Mouse (Mus musculus): ENCODE results near the gene Tmem216.

The Tmem216 gene

DNA sequence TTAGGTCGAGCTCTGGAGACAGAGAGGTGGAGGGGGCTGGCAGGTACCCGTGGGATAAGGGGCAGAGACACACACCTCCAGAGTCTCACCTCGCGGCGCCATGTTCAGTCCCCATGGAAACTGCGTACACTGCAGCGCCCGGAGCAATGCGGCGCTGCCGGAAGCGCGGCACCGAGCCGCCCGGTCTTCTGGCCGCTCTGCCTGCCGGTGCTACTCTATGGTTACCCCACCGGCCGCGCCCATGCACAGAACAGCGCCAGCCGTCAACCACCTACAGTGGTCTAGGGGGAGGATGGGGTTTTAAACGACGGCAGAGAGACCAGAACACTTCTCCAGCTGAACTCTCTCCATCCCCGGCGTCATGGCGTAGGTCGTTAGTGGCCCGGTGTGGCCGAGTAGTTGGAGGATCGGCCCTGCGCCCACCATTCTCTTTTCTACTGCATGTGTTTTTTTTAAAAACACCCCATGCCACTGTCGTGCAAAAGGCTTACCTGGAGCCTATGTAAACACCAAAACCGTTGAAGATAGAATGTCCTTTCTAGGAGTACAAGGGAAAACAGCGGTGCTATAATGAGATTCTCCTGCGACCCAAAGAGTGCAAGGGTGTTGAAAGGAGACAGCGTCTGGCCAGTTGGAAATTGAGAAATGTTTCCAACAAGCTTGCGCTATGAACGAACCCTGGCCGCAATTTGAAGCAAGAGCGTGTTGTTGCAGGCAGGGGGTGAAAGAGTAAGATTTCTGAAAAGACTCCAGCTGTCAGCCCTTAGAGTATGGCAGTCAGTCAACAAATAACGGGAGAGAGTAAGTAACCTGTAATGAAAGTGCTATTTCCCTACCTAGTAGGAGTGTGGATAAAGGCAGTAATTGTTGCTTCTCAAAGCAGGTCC lies at the start of gene Tmem216:
Gene Tmem216, minus strand, starts transcription at position 615 of the 887 bp plus-strand sequence.
- in situ Hi-C loops (cut with MboI; ENCODE audit: unreplicated experiment in 2 of 2): no loop called here

DNA sequence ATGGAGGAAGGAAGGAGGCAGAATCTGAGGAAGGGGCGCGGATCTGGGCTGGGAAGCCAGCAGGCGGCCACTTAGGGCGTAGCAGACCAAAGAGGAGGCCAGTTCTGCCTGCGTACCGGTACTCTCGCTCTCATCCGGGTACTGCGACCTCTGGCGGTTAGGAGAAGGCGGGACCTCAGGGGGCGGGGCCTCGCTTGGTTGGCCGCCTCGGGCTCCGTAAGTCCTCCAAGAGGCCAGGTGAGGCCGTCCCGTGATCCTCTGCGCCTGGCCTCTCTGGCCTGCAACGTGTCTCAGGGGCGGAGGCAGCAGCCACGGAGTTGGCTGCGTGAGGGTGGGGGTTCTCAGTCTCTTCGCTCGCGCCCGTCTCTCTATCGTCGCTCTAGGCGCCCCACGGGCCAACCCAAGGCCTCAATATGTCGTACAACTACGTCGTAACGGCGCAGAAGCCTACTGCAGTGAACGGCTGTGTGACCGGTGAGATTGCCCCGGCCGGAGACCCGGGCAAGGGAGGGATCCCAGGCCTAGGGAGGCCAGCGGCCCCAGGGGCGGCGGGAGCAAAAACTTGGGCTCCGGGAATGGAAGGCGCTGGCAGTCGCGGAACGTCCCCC lies 49.4 kb upstream of the Tmem216 start, which contains the start of the genes Ddb1 and Tkfc:
Gene Ddb1, plus strand, starts transcription at position 35 of the 608 bp plus-strand sequence.
Gene Tkfc, minus strand, starts transcription at position 362 of the 608 bp plus-strand sequence.
- in situ Hi-C loops (cut with MboI; ENCODE audit: unreplicated experiment in 2 of 2): loop anchor here (5.0 to 25.0 kb wide), 4 partner anchors 53 to 1332 kb away; no protein-coding TSS in a partner anchor

DNA sequence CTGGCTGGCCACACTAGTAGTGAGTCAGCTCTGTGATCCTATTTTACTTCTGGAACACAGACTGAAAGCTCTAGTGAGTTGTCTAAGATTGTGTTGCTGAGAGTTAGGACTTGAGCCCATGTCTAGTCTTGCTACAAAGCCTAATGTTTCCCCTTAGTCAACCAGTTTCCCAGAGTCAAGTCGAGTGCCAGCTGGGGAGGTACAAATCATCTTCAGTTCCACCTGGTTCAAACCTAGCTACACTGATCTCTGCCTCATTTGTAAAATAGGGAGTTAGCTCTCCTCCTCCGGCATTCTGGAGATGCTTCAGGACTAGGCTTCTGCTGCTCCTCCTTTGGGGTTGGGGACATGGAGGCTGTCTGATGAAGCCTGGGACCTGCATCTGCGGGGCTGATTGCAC lies 48.5 kb upstream of the Tmem216 start:
- in situ Hi-C loops (cut with MboI; ENCODE audit: unreplicated experiment in 2 of 2): loop anchor here in 1 of 2 experiments (10.0 to 25.0 kb wide), 3 partner anchors 92 to 1333 kb away; no protein-coding TSS in a partner anchor

DNA sequence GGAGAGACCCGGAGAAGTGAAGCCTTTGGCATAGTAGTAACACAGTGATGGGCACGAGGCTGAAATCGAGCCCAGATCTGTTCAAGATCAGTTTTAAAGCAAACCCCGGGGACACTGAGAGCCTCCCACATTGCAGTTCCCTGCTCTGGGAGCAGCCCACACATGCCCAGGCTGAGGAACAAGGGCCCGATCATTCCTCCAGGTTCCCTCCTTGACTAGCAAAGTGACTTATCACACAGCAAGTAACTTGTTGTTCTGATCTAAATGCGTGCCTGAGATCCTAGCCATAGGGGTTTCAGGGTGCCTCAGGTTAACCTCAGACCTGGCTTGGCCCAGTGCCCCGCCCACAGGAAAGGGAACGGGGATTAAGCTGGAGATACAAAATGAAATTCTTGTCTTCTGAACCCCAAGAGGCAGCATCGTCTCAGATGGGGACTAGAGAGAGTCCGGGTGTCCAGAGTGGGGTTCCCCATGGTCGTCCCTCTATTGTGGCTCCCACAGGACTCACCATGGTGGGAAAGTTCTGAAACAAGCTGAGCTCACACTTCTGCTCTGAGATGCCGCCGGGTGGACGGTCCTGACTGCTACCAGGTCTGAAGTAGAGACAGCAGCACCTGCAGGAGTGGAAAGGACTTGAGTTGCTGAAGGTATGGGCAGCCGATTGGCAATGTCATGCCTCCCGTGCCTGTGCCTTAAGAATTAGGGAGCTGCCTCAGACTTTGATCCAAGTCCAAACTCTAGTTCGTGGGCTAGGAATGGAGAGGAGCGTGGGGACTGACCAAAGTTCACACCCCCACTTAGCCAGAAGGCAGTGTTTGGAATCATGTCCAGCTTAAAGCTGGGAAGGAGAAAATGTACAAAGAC lies 47.9 kb upstream of the Tmem216 start:
- in situ Hi-C loops (cut with MboI; ENCODE audit: unreplicated experiment in 2 of 2): loop anchor here in 1 of 2 experiments (10.0 to 25.0 kb wide), 3 partner anchors 92 to 1333 kb away; no protein-coding TSS in a partner anchor

DNA sequence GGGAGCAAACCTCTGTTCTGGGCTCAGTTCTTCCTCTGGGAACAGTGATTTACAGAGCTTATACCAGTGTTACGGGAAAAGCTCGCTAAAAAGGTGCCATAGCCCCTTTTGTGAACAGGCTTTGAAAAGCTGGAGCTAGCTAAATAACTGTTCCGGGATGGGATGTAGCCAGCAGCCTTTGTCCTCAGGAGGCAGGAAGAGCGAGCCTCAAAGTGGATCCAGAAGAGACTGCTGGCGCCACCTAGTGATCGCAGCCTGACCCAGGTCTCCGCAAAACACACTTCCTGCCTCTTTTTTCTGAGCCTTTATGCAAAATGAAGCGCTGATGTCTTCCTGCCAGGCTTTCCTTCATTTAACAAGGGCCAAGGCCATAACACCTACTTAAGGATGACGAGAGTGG lies 46.7 kb upstream of the Tmem216 start:
- in situ Hi-C loops (cut with MboI; ENCODE audit: unreplicated experiment in 2 of 2): loop anchor here in 1 of 2 experiments (10.0 to 25.0 kb wide), 3 partner anchors 90 to 1335 kb away; no protein-coding TSS in a partner anchor

DNA sequence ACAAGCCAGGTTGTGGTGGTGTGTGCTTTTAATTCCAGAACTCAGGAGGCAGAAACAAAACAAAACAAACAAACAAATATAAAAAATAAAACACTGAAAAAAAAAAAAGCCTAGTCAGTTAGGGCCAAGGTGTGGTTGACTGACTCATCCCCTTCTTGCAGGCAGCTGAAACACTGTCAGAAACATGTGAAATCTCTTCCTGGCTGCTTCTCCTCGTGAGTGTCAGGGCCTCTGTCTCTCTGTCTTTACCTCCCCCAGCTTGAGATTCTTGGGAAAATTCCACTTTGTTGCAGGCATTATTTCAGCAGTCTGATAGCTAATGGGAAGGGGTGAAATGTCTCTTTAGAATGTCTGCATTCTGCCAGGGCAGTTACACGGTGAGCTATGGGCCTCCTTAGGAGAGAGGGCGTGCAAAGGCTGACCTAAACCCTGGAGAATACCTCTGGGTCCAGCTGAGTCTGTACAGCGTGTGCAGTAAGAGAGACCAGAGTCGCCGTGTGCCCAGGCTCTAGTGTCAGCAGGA lies 46.3 kb upstream of the Tmem216 start:
- in situ Hi-C loops (cut with MboI; ENCODE audit: unreplicated experiment in 2 of 2): loop anchor here in 1 of 2 experiments (10.0 to 25.0 kb wide), 3 partner anchors 90 to 1335 kb away; no protein-coding TSS in a partner anchor

DNA sequence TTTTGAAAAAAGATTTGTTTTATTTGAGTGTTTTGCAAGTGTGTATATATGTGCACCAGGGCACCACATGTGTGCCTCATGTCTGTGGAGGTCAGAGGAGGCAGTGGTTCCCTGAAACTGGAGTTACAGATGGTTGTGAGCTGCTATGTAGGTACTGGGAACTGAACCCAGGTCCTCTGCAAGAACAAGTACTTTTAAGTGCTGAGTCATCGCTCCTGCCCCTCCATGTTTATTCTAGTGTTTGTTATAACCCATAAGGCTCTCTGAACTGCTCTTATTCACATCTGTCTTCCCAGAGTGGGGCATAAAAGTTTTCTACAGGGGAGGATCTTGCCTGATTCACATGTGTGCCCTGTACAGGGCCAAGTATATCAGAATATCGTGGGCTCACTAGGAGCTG lies 43.6 kb upstream of the Tmem216 start:
- in situ Hi-C loops (cut with MboI; ENCODE audit: unreplicated experiment in 2 of 2): loop anchor here (10.0 to 25.0 kb wide), 5 partner anchors 87 to 1338 kb away; no protein-coding TSS in a partner anchor

DNA sequence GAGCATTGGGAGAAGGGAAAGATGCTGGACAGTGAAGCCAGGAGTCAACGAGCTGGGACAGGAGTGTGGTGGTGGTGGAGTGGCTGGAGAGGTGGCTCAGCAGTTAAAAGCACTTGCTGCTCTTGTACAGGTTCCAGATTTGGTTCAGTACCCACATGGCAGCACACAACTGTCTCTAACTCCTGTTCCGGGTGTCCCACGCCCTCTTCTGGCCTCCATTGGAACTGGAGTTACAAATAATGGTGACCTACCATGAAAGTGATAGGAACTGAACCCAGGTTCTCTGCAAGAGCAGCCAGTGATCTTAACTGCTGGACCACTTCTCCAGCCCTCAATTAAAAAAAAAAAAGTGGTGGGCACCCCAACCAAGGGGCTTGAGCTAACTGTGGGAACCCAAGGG lies 42.1 kb upstream of the Tmem216 start:
- in situ Hi-C loops (cut with MboI; ENCODE audit: unreplicated experiment in 2 of 2): loop anchor here (25.0 kb wide), 2 partner anchors 636 to 661 kb away; no protein-coding TSS in a partner anchor

DNA sequence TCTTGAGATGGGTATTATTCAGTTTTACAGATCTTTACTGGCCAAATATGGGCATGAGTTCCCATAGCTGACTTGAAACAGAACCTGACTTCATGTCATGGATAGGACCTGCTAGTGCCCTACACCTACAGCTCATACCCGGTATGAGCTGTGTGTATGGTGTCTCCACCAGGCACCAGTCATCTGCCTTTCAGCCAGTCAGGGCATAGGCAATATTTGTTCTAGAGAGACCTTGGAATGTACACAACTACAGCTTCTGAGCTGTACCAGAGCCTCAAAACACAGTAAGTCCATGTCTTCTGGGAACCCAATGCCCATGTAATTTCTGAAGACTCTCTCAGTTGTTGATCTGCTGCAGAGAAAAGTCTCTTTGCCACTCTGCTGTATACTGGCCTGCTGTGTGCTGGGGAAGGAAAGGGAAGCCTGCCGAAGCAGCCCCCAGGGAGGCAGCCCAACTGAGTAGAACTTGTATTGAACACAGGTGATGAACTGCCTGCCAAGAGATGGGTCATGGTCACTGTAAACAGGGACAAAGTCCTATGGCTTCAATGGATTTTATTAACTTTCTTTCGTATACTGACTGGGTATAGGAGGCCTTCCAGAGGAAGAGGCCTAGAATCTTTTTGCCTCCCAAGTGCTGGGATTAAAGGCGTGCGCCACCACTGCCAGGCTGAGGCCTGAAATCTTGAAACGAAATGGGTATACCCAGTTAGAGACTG lies 35.8 kb upstream of the Tmem216 start:
- in situ Hi-C loops (cut with MboI; ENCODE audit: unreplicated experiment in 2 of 2): loop anchor here (25.0 kb wide), 2 partner anchors 630 to 655 kb away; no protein-coding TSS in a partner anchor

DNA sequence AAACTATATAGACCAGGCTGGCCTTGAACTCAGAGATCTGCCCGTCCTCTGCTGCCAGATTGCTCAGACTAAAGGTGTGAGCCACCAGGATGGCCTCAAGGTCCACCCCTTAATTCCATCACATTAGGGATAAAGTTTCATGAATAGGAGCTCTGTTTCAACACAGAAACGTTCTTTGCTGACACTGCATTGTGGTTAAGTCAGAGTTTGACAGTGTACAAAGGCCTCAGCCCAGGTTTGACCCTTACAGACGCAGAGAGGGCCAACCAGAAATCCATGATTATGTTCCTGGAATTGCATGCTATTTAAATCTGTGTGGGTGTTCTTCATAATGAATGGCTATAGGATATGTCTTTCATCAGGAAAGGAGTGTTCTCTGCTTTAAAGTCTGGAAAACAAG lies 34.3 kb upstream of the Tmem216 start:
- in situ Hi-C loops (cut with MboI; ENCODE audit: unreplicated experiment in 2 of 2): loop anchor here (25.0 kb wide), 2 partner anchors 628 to 653 kb away; no protein-coding TSS in a partner anchor

DNA sequence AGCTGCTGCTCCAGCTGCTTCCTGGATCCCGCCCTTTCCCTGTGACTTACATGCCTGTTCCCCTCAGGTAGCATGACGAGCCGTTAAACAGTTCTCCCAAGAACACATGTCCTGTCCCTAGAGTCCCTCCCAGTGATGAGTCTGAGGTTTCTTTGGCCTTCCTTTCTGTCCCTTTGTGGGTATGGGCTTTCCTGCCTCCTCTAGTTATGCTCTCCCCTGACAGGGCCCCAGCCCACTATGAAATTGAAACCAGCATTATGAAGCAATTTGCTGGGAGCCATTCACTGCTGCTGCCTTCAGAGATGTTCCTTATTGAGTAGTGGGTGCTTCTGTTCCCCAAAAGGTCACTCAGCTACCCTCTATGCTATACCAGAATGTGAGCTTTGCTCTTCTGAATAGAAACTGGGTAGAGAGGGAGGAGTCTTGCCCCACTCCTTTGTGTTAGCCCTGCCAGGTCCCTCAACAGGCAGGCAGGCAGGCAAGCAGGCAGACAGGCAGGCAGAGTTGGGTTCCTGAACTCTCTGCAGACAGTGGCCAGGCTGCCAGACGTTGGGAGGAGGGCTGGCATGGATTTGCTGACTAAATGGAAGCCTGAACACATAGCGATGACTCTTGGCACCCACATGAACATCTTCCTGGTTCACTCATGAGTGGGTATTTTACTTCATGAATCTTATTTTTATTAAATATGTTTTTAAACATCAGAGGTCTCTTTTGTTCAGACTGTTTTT lies 33.3 kb upstream of the Tmem216 start:
- in situ Hi-C loops (cut with MboI; ENCODE audit: unreplicated experiment in 2 of 2): loop anchor here (25.0 kb wide), 2 partner anchors 627 to 652 kb away; no protein-coding TSS in a partner anchor

DNA sequence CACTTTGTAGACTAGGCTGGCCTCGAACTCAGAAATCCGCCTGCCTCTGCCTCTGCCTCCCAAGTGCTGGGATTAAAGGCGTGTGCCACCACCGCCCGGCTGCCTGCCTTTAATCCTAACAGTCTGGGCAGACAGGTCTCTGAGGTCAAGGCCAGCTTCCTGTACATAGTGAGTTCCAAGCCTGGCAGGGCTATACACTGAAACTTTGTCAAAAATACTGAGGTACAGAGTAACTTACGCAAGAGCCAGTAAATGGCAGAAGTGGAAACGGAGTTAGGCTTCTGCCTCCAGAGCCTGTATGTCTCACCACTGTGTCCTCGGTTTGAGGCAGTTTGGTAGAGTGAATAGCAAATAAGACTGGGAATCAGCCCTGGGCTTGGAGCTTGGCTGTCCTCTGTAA lies 31.2 kb upstream of the Tmem216 start:
- in situ Hi-C loops (cut with MboI; ENCODE audit: unreplicated experiment in 2 of 2): loop anchor here (25.0 kb wide), 2 partner anchors 625 to 650 kb away; no protein-coding TSS in a partner anchor

DNA sequence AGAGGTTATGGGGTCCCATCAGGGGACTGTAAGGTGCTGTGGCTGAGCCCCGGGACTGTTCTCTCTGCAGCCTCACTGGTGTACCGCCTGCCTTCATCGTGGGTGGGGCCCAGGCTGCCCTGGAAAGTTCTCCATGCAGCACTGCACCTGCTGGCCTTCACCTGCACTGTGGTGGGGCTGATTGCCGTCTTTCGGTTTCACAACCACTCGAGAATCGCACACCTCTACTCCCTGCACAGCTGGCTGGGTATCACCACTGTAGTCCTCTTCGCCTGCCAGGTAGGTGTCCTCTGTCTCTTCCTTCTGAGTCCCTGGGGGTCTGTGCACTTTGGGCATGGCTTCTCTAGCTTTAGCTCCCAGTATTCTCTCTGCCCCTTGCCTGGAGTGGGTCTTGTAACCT lies 29.1 kb upstream of the Tmem216 start:
- in situ Hi-C loops (cut with MboI; ENCODE audit: unreplicated experiment in 2 of 2): loop anchor here (25.0 kb wide), 2 partner anchors 623 to 648 kb away; no protein-coding TSS in a partner anchor

DNA sequence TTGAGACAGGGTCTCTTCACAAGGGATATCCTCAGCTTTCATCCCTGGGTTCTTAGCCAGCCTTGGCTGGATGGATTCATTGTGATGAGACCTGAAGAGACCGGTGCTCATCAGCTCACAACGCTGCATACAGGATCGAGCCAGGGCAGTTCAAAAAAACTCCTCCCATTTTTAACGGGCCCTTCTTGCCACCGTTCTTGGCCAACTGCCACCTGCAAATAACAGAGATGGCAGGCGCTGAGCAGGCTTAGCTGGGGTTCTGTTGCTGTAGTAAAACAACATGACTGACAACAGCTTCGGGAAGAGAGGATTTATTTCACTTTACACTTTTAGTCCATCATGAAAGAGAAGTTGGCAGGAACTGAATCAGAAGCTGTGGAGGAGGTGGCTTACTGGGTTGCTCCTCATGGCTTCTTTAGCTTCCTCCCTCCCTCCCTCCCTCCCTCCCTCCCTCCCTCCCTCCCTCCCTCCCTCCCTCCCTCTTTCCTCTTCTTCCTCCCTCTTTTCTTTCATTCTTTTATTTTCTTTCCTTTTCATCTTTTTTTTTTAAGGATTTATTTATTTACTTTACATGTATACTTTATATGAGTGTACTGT lies 27.6 kb upstream of the Tmem216 start:
- in situ Hi-C loops (cut with MboI; ENCODE audit: unreplicated experiment in 2 of 2): loop anchor here (25.0 kb wide), 2 partner anchors 621 to 646 kb away; no protein-coding TSS in a partner anchor

DNA sequence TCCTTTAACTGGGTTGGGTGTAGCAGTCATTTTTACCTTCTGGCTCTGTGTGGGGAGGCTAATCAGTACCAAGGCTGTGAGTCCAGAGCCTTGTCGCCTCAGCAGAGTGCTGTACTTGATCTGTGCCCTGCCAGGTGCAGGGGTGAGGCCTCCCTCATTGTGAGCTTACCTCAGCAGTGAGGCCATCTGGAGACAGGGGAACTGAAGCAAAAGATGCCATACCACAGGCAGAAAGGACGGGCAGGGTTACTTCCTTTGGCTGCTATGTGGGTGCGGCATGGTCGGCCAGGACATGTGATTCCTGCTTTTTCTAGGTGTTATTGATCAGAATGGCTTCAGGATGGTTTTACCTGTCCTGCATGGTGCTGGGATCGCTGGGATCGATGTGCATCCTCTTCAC lies 25.9 kb upstream of the Tmem216 start:
- in situ Hi-C loops (cut with MboI; ENCODE audit: unreplicated experiment in 2 of 2): loop anchor here (25.0 kb wide), 2 partner anchors 620 to 645 kb away; no protein-coding TSS in a partner anchor

DNA sequence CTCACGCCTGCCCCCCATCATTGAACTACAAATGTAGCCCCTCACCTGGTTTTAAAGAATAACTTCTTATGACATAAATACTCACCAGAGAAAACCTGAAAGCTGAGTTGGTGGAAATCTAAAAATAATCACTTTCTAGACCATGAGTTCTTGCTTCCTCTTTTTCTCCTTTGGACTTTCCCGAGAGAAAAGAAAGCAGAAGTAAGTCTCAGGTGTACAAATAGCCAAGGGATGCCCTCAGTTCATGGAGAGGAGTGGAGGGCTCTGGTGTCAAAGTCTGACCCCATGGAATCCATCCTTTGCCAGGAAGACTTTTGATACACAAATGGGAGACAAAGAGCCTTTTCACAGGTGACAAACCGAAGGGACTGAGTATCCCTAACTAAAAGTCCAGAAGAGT lies 24.7 kb upstream of the Tmem216 start:
- in situ Hi-C loops (cut with MboI; ENCODE audit: unreplicated experiment in 2 of 2): loop anchor here (25.0 kb wide), 2 partner anchors 618 to 643 kb away; no protein-coding TSS in a partner anchor

DNA sequence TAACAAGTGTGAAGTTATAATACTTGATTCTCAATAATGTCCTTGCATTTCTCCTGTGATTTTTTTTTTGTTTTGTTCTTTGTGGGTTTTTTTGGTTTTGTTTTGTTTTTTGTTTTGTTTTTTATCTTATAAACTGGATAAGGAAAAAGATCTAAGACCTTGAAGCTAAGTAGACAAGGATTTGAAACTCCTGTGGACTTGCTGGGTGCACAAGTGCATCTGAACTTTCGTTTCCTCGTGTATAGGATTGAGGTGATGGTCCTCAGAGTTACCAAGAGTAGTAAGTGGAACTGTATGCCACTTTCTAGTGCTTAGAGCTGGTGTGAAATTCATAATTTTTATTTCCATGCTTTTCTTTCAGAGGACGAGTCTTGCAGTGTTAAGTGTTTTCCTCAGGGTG lies 24.1 kb upstream of the Tmem216 start:
- in situ Hi-C loops (cut with MboI; ENCODE audit: unreplicated experiment in 2 of 2): loop anchor here (25.0 kb wide), 2 partner anchors 618 to 643 kb away; no protein-coding TSS in a partner anchor

Measured in v-Abl transformed pro-B cells (cell line).